Mouse (Mus musculus): ENCODE measurements at regions not wholly inside any gene's neighbourhood (a gene's known extent, or its start where the extent isn't known, plus 50 kb on each side); places are given as distances from the start of the nearest gene placed in this dataset.

DNA sequence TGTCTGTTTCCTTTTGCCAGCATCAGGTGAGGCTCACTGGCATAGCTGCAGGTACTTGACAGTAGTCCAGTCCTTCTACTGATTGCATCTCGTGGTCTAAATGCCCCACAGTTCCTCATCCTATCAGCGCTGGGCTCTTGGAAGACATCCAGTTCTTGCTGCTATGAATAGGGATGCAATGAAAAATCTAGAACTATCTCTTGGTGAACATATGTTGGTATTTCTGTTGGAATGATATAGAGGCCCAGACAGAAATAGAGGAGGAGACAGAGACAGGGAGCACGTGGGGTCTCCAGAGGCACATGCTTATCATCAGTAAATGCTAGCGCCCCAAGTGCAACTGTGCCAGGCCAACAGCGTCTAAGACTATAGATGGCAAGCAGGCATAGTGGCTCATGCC lies 81.4 kb upstream of the Ctnnb1 start:
- WGBS = 49% methylated on average over 5 of the region's 5 CpGs
- intact Hi-C loops (cut with DNase I) = loop anchor here (5.0 kb wide), 2 partner anchors 35 to 245 kb away; no protein-coding TSS in a partner anchor

DNA sequence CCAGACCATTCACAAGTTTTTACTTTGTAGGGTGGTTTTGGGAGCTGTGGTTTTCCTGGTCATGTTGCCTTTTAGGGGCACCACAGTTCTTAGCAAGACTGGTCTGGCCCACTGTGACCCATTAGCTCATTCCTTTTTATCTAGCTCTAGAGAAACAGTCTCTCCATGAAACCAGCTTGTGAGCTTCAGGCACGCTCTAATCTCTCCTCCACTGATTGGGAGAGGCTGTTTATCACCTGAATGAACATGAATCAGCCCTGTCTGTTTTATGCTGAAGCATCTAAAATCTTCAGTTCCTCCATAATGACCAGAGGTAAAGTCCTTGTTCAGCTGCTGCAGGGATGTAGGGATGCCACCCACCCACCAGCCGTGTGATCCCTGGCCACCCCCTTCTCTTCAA lies 80.1 kb upstream of the Ctnnb1 start:
- no peaks in the 10 kb centered on the region for H3K27me3 ChIP-seq (ENCODE audit: control insufficient read depth, insufficient read depth, low read length)
- H3K36me3 ChIP-seq (ENCODE audit: control insufficient read depth, insufficient read depth, low read length) = no peaks in the 10 kb centered on the region
- H3K79me2 ChIP-seq (replicated peaks; ENCODE audit: control insufficient read depth, insufficient read depth, low read length) = no peaks in the 10 kb centered on the region
- 88% methylated on average over 2 of the region's 2 CpGs for WGBS
- DNase-seq = no peak
- intact Hi-C loops (cut with DNase I) = loop anchor here (5.0 kb wide), 2 partner anchors 33 to 247 kb away; no protein-coding TSS in a partner anchor
- TF ChIP-seq POLR2A (IDR thresholded peaks at IDR 0.05; ENCODE audit: insufficient read depth, low read depth, low read length) (no peak), CTCF (IDR thresholded peaks at IDR 0.05) (no peak), EP300 (IDR thresholded peaks at IDR 0.05; ENCODE audit: insufficient read depth, low read depth, low read length) (no peak)
- peaks cover 18% of the 10 kb centered on the region for H3K4me1 ChIP-seq (ENCODE audit: control insufficient read depth, insufficient read depth, low read length)
- no peak overlapping the region for H3K4me3 ChIP-seq
- no peak overlapping the region for H3K27ac ChIP-seq
- H3K9ac ChIP-seq (ENCODE audit: low read depth, low read length) = no peak overlapping the region

More for the DNA sequence above, 81.4 kb upstream of the Ctnnb1 start:
- Histone ChIP-seq H3K79me2 (replicated peaks; ENCODE audit: control insufficient read depth, insufficient read depth, low read length) (no peaks in the 10 kb centered on the region), H3K9ac (ENCODE audit: low read depth, low read length) (no peak overlapping the region), H3K36me3 (ENCODE audit: control insufficient read depth, insufficient read depth, low read length) (no peaks in the 10 kb centered on the region), H3K4me1 (ENCODE audit: control insufficient read depth, insufficient read depth, low read length) (peaks cover 9% of the 10 kb centered on the region), H3K4me3 (no peak overlapping the region), H3K27me3 (ENCODE audit: control insufficient read depth, insufficient read depth, low read length) (no peaks in the 10 kb centered on the region), H3K27ac (no peak overlapping the region)
- TF ChIP-seq POLR2A (IDR thresholded peaks at IDR 0.05; ENCODE audit: insufficient read depth, low read depth, low read length) (no peak), CTCF (IDR thresholded peaks at IDR 0.05) (no peak), EP300 (IDR thresholded peaks at IDR 0.05; ENCODE audit: insufficient read depth, low read depth, low read length) (no peak)
- no peak for DNase-seq

DNA sequence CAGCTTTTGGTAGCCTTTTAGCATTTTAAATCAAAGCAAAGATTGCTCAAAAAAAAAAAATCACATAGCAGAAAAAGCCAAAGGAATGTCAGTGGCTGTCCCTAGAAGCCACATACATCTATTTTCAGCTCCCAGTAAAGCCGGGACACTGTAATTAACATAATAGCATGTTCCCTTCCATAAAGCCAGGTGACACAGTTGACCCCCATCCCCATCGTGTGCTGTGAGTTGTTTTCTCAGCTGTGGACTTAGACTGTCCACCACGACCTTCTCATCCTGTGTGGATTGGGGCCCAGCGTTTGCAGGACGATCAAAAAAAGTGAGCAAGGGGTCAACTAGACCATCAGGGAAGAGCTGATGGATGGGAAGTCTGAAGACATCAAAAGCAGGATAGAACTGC lies 78.9 kb upstream of the Ctnnb1 start:
- TF ChIP-seq EP300 (IDR thresholded peaks at IDR 0.05; ENCODE audit: insufficient read depth, low read depth, low read length) (no peak), CTCF (IDR thresholded peaks at IDR 0.05) (no peak), POLR2A (IDR thresholded peaks at IDR 0.05; ENCODE audit: insufficient read depth, low read depth, low read length) (no peak)
- H3K27me3 ChIP-seq (ENCODE audit: control insufficient read depth, insufficient read depth, low read length) = no peaks in the 10 kb centered on the region
- H3K36me3 ChIP-seq (ENCODE audit: control insufficient read depth, insufficient read depth, low read length) = no peaks in the 10 kb centered on the region
- DNase-seq = no peak
- intact Hi-C loops (cut with DNase I) = loop anchor here (5.0 kb wide), 3 partner anchors 43 to 207 kb away; no protein-coding TSS in a partner anchor
- no peak overlapping the region for H3K9ac ChIP-seq (ENCODE audit: low read depth, low read length)
- H3K79me2 ChIP-seq (replicated peaks; ENCODE audit: control insufficient read depth, insufficient read depth, low read length) = no peaks in the 10 kb centered on the region
- no peak overlapping the region for H3K27ac ChIP-seq
- no peak overlapping the region for H3K4me3 ChIP-seq
- 59% methylated on average over 5 of the region's 5 CpGs for WGBS
- H3K4me1 ChIP-seq (ENCODE audit: control insufficient read depth, insufficient read depth, low read length) = peaks cover 23% of the 10 kb centered on the region

DNA sequence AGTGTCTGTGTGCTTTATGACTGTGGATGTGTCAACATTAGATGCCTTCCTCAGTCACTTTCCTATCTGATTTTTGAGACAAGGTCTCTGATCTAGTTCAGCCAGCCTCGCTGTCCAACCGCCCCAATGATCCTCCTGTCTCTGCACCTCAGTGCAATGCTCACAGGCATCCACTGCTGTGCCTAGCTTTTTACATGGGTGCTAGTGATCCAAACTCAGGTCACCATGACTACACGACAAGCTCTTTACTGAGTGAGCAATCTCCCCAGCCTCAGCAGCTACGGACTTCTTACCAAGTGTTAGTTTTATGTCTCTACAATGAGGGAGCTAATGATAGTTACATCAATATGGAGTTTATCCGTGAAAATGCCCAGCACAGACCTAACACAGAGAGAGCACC lies 77.1 kb upstream of the Ctnnb1 start:
- no peaks in the 10 kb centered on the region for H3K27me3 ChIP-seq (ENCODE audit: control insufficient read depth, insufficient read depth, low read length)
- H3K9ac ChIP-seq (ENCODE audit: low read depth, low read length) = no peak overlapping the region
- peak overlapping the region; percentile 83 for H3K27ac ChIP-seq
- no peak for DNase-seq
- TF ChIP-seq EP300 (IDR thresholded peaks at IDR 0.05; ENCODE audit: insufficient read depth, low read depth, low read length) (no peak), POLR2A (IDR thresholded peaks at IDR 0.05; ENCODE audit: insufficient read depth, low read depth, low read length) (no peak), CTCF (IDR thresholded peaks at IDR 0.05) (no peak)
- H3K36me3 ChIP-seq (ENCODE audit: control insufficient read depth, insufficient read depth, low read length) = no peaks in the 10 kb centered on the region
- intact Hi-C loops (cut with DNase I) = loop anchor here (1.0 to 5.0 kb wide), 6 partner anchors 45 to 205 kb away; no protein-coding TSS in a partner anchor
- no peaks in the 10 kb centered on the region for H3K79me2 ChIP-seq (replicated peaks; ENCODE audit: control insufficient read depth, insufficient read depth, low read length)
- no peak overlapping the region for H3K4me3 ChIP-seq
- 81% methylated on average over 5 of the region's 5 CpGs for WGBS
- peaks cover 26% of the 10 kb centered on the region for H3K4me1 ChIP-seq (ENCODE audit: control insufficient read depth, insufficient read depth, low read length)

DNA sequence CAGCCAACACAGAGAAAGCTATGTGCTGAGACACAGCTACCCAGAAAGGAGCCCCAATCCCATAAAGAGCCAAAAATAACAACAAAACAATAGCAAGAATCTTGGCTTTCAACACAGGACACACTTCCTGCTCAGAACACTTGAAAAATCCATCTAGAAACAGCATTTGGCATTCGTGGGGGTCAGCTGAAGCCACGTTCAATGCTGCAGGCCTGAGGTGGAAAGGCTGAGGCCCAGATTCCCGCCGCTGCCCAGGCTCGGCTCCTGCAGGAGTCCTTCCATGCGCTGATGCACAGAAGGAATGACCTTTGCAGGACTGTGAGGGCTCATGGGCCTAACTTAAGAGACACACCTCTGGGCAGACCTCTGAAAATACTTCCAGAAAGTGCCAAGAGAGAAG lies 76.4 kb upstream of the Ctnnb1 start:
- peaks cover 25% of the 10 kb centered on the region for H3K4me1 ChIP-seq (ENCODE audit: control insufficient read depth, insufficient read depth, low read length)
- peak; percentile 60 to 72 for DNase-seq
- H3K79me2 ChIP-seq (replicated peaks; ENCODE audit: control insufficient read depth, insufficient read depth, low read length) = no peaks in the 10 kb centered on the region
- no peaks in the 10 kb centered on the region for H3K36me3 ChIP-seq (ENCODE audit: control insufficient read depth, insufficient read depth, low read length)
- peak overlapping the region; percentile 83 for H3K27ac ChIP-seq
- H3K27me3 ChIP-seq (ENCODE audit: control insufficient read depth, insufficient read depth, low read length) = no peaks in the 10 kb centered on the region
- intact Hi-C loops (cut with DNase I) = loop anchor here (1.0 to 5.0 kb wide), 6 partner anchors 45 to 205 kb away; no protein-coding TSS in a partner anchor
- TF ChIP-seq CTCF (IDR thresholded peaks at IDR 0.05) (no peak), POLR2A (IDR thresholded peaks at IDR 0.05; ENCODE audit: insufficient read depth, low read depth, low read length) (peak; percentile 80), EP300 (IDR thresholded peaks at IDR 0.05; ENCODE audit: insufficient read depth, low read depth, low read length) (0 out of 2 replicates have a peak, but pooled peaks have one; percentile 75)
- WGBS = 40% methylated on average over 6 of the region's 6 CpGs
- H3K9ac ChIP-seq (ENCODE audit: low read depth, low read length) = peak overlapping the region; percentile 7; the same call in 1 of the 2 replicates
- H3K4me3 ChIP-seq = no peak overlapping the region

DNA sequence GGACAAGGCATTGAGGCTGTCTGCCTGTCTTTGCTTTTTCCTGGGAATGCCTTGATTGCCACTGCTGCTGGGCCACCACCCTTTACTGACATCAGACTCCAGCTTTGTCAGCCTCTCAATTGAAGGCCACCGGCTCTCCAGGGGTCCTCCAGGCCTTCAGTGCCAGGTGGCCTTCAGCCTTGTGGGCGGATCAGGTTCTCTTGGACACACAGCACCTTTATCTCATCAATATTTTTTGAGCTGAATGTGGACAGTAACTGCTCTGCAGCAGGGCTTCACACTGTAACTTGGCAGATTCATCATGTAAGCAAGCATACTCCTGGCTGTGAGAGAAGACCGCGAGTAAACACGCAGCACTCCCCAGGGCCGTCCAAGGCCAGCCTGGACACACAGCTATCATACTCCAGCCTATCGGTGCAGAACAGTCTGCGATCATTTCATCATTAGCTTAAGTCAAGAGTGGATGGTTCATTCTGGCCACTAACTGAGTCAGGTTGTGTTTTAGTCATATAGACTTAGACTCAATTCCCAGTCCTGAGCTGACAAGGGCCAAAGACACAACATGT lies 75.9 kb upstream of the Ctnnb1 start:
- peak; percentile 38 to 51 for DNase-seq
- Histone ChIP-seq H3K36me3 (ENCODE audit: control insufficient read depth, insufficient read depth, low read length) (no peaks in the 10 kb centered on the region), H3K4me3 (no peak overlapping the region), H3K4me1 (ENCODE audit: control insufficient read depth, insufficient read depth, low read length) (peaks cover 25% of the 10 kb centered on the region), H3K27me3 (ENCODE audit: control insufficient read depth, insufficient read depth, low read length) (no peaks in the 10 kb centered on the region), H3K9ac (ENCODE audit: low read depth, low read length) (peak overlapping the region; percentile 7; the same call in 1 of the 2 replicates), H3K79me2 (replicated peaks; ENCODE audit: control insufficient read depth, insufficient read depth, low read length) (no peaks in the 10 kb centered on the region), H3K27ac (peak overlapping the region; percentile 83)
- intact Hi-C loops (cut with DNase I) = loop anchor here (2.0 to 5.0 kb wide), 5 partner anchors 46 to 204 kb away; no protein-coding TSS in a partner anchor
- TF ChIP-seq CTCF (IDR thresholded peaks at IDR 0.05) = no peak
- TF ChIP-seq POLR2A (IDR thresholded peaks at IDR 0.05; ENCODE audit: insufficient read depth, low read depth, low read length) = no peak
- TF ChIP-seq EP300 (IDR thresholded peaks at IDR 0.05; ENCODE audit: insufficient read depth, low read depth, low read length) = no peak
- WGBS = 42% methylated on average over 8 of the region's 8 CpGs
